Mouse (Mus musculus) erythroblast, adult 5-6 weeks (primary cell): ENCODE measurements around the gene Ap1m1. TPM values are rescaled to one million over a fixed set of nuclear protein-coding genes. Genes with fewer than 3 reads are reported as not detected.

Experiments
- ATAC-seq: replicated peaks from 2 replicates; pipeline ENCODE4 v1.8.0; 2016; ENCODE audit warnings: moderate number of reproducible peaks, mild to moderate bottlenecking, moderate TSS enrichment, inconsistent platforms; ENCODE audit not compliant: poor library complexity, low FRiP score, severe bottlenecking
- total RNA-seq, 2 experiments: library from RNA; stranded (forward) in 1 of 2; stranded (reverse) in 1 of 2; fragments of 150-400 nt in 1 of 2; fragments of 200-764, 138-1000 nt in 1 of 2; gene quantifications; 2 replicates each; pipeline versions ENCODE4 v1.2.3 to v1.2.4; 2015 to 2017; ENCODE audit warnings: low replicate concordance in 2 of 2

Gene Ap1m1
- total RNA-seq (2015; ENCODE audit: low replicate concordance): 36.9 and 46.8 TPM in 2 replicates
- 15.7 and 22.7 TPM in 2 replicates for total RNA-seq (2017; ENCODE audit: low replicate concordance)

- ATAC-seq: peak; percentile 93
Measured at GRCm38 (mm10) chr8:72239499-72240402, at the start of gene Ap1m1. TSS of gene Ap1m1 (plus strand) at chr8:72240018.

- ATAC-seq: no peak
Measured at GRCm38 (mm10) chr8:72190215-72190539, 49.6 kb upstream of the Ap1m1 start.

- ATAC-seq: no peak
Measured at GRCm38 (mm10) chr8:72192065-72192464, 47.8 kb upstream of the Ap1m1 start.

GRCm38 (mm10) chr8:72197997-72198396, 41.8 kb upstream of the Ap1m1 start:
- ATAC-seq: no peak; the same call in 1 of the 2 replicates

- ATAC-seq: no peak
Measured at GRCm38 (mm10) chr8:72208582-72208981, 31.2 kb upstream of the Ap1m1 start.

- ATAC-seq: no peak
Measured at GRCm38 (mm10) chr8:72210222-72210621, 29.6 kb upstream of the Ap1m1 start.

GRCm38 (mm10) chr8:72210710-72211109, 29.1 kb upstream of the Ap1m1 start:
- ATAC-seq: 0 out of 2 replicates have a peak, but pooled peaks have one; percentile 16

- ATAC-seq: no peak
Measured at GRCm38 (mm10) chr8:72211846-72212245, 28.0 kb upstream of the Ap1m1 start.

- ATAC-seq: no peak
Measured at GRCm38 (mm10) chr8:72212751-72213150, 27.1 kb upstream of the Ap1m1 start, which contains the start of gene Cib3. TSS of gene Cib3 (minus strand) at chr8:72212837.

GRCm38 (mm10) chr8:72213536-72213935, 26.3 kb upstream of the Ap1m1 start, which contains the start of gene Gm11034:
TSS of gene Gm11034 (minus strand) at chr8:72213636.
- no peak for ATAC-seq

- ATAC-seq: no peak
Measured at GRCm38 (mm10) chr8:72215060-72215459, 24.8 kb upstream of the Ap1m1 start.

- no peak for ATAC-seq
Measured at GRCm38 (mm10) chr8:72215871-72216270, 23.9 kb upstream of the Ap1m1 start.

GRCm38 (mm10) chr8:72218781-72219540, 20.9 kb upstream of the Ap1m1 start:
- no peak for ATAC-seq

GRCm38 (mm10) chr8:72219541-72220363, 20.1 kb upstream of the Ap1m1 start, which contains the start of gene Fam32a:
TSS of gene Fam32a (plus strand) at chr8:72219730.
- ATAC-seq: peak; percentile 97

- no peak for ATAC-seq
Measured at GRCm38 (mm10) chr8:72220758-72221157, 19.1 kb upstream of the Ap1m1 start.

GRCm38 (mm10) chr8:72222656-72223055, 17.2 kb upstream of the Ap1m1 start:
- no peak for ATAC-seq

GRCm38 (mm10) chr8:72240403-72240763, 565 bp downstream of the Ap1m1 start:
- peak; percentile 42 for ATAC-seq

GRCm38 (mm10) chr8:72240951-72241350, 1.1 kb downstream of the Ap1m1 start:
- ATAC-seq: no peak

GRCm38 (mm10) chr8:72242226-72242625, 2.4 kb downstream of the Ap1m1 start:
- no peak for ATAC-seq

GRCm38 (mm10) chr8:72244610-72245009, 4.8 kb downstream of the Ap1m1 start:
- ATAC-seq: no peak
